Mouse (Mus musculus) heart, embryonic 14.5 days (tissue): Measurements from ENCODE around the gene Pcna. TPM values are rescaled to one million over a fixed set of nuclear protein-coding genes. Genes with fewer than 3 reads are reported as not detected.
"Not testable (repeated sequence)": the region's sequence is repeated elsewhere in the genome, so short reads cannot be mapped to it uniquely, and the experiment has no call there.

Source experiments
- ATAC-seq: fragments of 200-750 bp; cut with Nextera tagmentation; 2 replicates; pipeline ENCODE4 v1.8.0; 2017; ENCODE audit warnings: low read depth, moderate TSS enrichment; ENCODE audit not compliant: insufficient number of reproducible peaks, insufficient read depth, low FRiP score
- H3K27ac ChIP-seq, 2 experiments: fragments of 200-500 bp in 1 of 2; fragments of 300-500 bp in 1 of 2; sonication (generic) in 1 of 2; replicated peaks in 1 of 2; 2 replicates each; pipeline ENCODE4 v1.5.1; 2012 to 2014; ENCODE audit warnings: low read depth in 2 of 2, low read length in 2 of 2, control low read depth in 1 of 2, mild to moderate bottlenecking in 1 of 2, mixed read lengths in 1 of 2; ENCODE audit not compliant: control insufficient read depth in 1 of 2, insufficient read depth in 1 of 2
- H3K27me3 ChIP-seq: fragments of 300-500 bp; sonication (generic); 2 replicates; pipeline ENCODE4 v1.6.1; 2014; ENCODE audit warnings: mild to moderate bottlenecking, low read length, control low read depth; ENCODE audit not compliant: control insufficient read depth, insufficient read depth
- H3K36me3 ChIP-seq: fragments of 300-500 bp; sonication (generic); 2 replicates; pipeline ENCODE4 v1.6.1; 2014; ENCODE audit warnings: mild to moderate bottlenecking, control low read depth, low read length, mixed read lengths; ENCODE audit not compliant: control insufficient read depth, insufficient read depth
- H3K4me1 ChIP-seq, 2 experiments: fragments of 200-500 bp in 1 of 2; fragments of 300-500 bp in 1 of 2; sonication (generic) in 1 of 2; 2 replicates each; pipeline ENCODE4 v1.6.1; 2012 to 2014; ENCODE audit warnings: low read length in 2 of 2, control low read depth in 1 of 2, mixed read lengths in 1 of 2; ENCODE audit not compliant: control insufficient read depth in 2 of 2, insufficient read depth in 2 of 2
- H3K4me2 ChIP-seq: fragments of 300-500 bp; sonication (generic); 2 replicates; pipeline ENCODE4 v1.6.1; 2014; ENCODE audit warnings: mild to moderate bottlenecking, low read length
- H3K4me3 ChIP-seq, 2 experiments: fragments of 200-500 bp in 1 of 2; fragments of 300-500 bp in 1 of 2; sonication (generic) in 1 of 2; 2 replicates each; pipeline ENCODE4 v1.5.1; 2012 to 2014; ENCODE audit warnings: low read length in 2 of 2, mild to moderate bottlenecking in 2 of 2, control low read depth in 1 of 2, low read depth in 1 of 2, moderate library complexity in 1 of 2; ENCODE audit not compliant: control insufficient read depth in 1 of 2, insufficient read depth in 1 of 2
- H3K9ac ChIP-seq: fragments of 300-500 bp; sonication (generic); 2 replicates; pipeline ENCODE4 v1.6.1; 2014; ENCODE audit warnings: mild to moderate bottlenecking, low read length
- H3K9me3 ChIP-seq: fragments of 300-500 bp; sonication (generic); 2 replicates; pipeline ENCODE4 v1.6.1; 2016; ENCODE audit warnings: low read length, control low read depth; ENCODE audit not compliant: control insufficient read depth
- WGBS: fragments of 180-500 bp; shearing (Covaris S2); extraction: QIAGEN DNeasy Blood & Tissue Kit; methylation state at CpG from one replicate; pipeline ENCODE4 v1.1.7; 2014; 5-methylcytosine and 5-hydroxymethylcytosine counted together
- polyA plus RNA-seq: library from polyadenylated mRNA; unstranded; fragments of >200 nt; fragmentation: Nextera tagmentation; extraction: Ambion mirVana; gene quantifications from 2 replicates; pipeline ENCODE4 v1.2.1, GENCODE M21; 2014

The Pcna gene
- polyA plus RNA-seq, 1 experiment from 2014 or later, result 162 TPM

DNA sequence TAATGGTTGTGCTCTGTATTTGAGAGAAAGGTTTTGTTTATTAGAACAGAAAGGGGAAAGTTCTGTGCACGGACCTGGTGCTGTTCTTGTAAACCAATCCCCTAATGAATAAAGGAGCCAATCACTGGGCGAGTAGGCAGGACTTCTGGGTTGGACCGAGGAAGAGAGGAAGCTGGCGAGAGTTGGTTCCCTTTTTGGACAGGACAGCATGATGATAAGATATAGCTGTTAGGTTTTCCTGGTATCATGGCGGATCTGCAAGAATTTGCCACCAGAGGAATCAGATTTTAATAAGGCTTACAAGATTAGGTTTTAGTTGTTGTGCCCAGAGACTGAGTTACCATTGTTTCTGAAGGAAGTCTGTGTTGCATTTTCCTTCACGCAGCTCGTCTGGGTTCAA lies 36.1 kb upstream of the Pcna start:
- not testable (repeated sequence) for H3K4me2 ChIP-seq, H3K9ac ChIP-seq, H3K36me3 ChIP-seq, H3K27me3 ChIP-seq, H3K4me3 ChIP-seq, H3K9me3 ChIP-seq, H3K27ac ChIP-seq, ATAC-seq
- 50% methylated on average over 5 of the region's 7 CpGs for WGBS
- H3K4me1 ChIP-seq, result peaks cover 33 to 53% of the 10 kb centered on the region in 2 experiments

DNA sequence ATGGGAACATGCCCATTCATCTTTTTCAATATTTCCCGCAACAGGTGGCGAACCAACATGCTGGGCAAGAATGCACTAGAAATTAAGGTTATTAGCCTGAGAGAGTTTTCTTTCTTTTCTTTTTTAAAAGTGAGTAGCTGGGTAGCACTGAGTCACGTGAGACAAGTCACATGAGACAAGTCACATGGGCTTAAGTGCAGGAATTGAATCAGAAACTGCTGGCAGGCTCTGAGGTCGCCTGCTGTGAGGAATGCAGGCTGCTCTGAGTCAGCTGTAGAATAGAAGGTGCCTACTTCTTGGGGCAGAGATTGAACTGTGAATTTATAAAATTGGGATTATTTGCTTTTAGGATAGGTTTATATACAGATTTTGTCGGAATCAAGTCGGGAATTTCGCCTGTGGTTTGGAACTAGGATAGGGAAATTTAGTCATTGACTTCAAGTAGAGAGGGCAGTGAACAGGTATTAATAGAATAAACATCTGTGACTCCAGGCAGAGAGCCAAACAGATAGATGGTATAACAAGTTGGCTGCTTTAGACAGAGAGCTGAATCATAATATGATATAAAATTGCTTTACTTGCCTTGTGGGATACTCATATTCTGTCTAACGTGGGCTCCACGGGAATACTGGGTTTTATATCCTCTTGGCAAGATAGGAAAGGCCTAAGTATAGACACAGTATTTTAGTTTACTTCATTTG lies 33.4 kb upstream of the Pcna start:
- Histone ChIP-seq H3K9me3 (no peaks in the 10 kb centered on the region), H3K4me1 (peaks cover 39 to 57% of the 10 kb centered on the region in 2 experiments), H3K4me2 (peak overlapping the region; percentile 19; the same call in 1 of the 2 replicates), H3K9ac (no peak overlapping the region), H3K27ac (peak overlapping the region; percentile 79 to 81), H3K4me3 (no peak overlapping the region), H3K27me3 (no peaks in the 10 kb centered on the region), H3K36me3 (no peaks in the 10 kb centered on the region)
- no peak for ATAC-seq
- WGBS, result 59% methylated on average over 9 of the region's 9 CpGs

DNA sequence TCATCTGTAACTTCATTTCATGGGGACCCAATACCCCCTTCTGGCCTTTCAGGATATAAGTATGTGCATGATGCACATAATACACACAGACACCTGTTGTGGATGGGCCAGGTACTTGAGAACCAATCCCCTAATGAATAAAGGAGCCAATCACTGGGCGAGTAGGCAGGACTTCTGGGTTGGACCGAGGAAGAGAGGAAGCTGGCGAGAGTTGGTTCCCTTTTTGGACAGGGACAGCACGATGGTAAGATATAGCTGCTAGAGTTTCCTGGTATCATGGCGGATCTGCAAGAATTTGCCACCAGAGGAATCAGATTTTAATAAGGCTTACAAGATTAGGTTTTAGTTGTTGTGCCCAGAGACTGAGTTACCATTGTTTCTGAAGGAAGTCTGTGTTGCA lies 32.6 kb upstream of the Pcna start:
- not testable (repeated sequence) for ATAC-seq, H3K4me3 ChIP-seq, H3K36me3 ChIP-seq, H3K27me3 ChIP-seq, H3K9ac ChIP-seq, H3K4me2 ChIP-seq, H3K9me3 ChIP-seq
- WGBS, result 83% methylated on average over 5 of the region's 5 CpGs
- H3K4me1 ChIP-seq, result peaks cover 33 to 51% of the 10 kb centered on the region in 2 experiments
- H3K27ac ChIP-seq, result peak overlapping the region in 1 of 2 experiments; percentile 81; a peak in 2 of 4 replicates

DNA sequence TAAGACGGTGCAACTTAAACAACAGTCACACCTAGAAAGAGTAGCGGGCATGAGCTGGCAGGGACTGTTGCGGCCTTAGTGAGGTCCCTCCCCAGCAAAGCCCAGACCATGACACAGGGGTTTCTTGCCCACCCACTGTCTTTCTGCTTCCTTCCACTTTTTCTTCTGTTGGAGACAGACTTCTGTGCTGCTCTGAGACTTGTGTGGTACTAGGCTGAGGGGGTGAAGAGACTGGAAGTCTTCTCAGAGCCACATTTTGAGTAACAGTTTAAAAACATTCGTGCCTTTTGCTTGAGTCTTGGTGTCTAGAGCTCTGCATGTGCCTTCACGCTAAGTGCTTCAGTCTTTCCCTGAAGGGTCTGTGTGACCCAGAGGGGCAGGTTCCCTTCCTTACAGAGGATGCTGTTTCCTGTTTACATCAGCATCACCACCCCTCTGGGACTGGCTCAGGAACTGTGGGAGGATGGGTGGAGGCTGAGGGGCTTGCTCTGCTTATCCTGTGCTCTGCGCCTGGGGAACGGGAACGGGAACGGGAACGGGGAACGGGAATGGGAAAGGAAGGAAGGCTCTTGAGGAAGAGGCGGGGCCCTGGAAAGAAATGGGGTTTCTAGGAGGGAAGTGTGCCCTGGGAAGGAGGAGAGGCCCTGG lies 31.5 kb upstream of the Pcna start:
- Histone ChIP-seq H3K27ac (peak overlapping the region; percentile 81), H3K4me2 (peak overlapping the region; percentile 38), H3K36me3 (no peaks in the 10 kb centered on the region), H3K9me3 (no peaks in the 10 kb centered on the region), H3K4me1 (peaks cover 29 to 46% of the 10 kb centered on the region in 2 experiments), H3K27me3 (no peaks in the 10 kb centered on the region), H3K9ac (no peak overlapping the region; the same call in 1 of the 2 replicates), H3K4me3 (no peak overlapping the region)
- ATAC-seq, result peak; percentile 60; the same call in 1 of the 2 replicates
- WGBS, result 67% methylated on average over 12 of the region's 12 CpGs

DNA sequence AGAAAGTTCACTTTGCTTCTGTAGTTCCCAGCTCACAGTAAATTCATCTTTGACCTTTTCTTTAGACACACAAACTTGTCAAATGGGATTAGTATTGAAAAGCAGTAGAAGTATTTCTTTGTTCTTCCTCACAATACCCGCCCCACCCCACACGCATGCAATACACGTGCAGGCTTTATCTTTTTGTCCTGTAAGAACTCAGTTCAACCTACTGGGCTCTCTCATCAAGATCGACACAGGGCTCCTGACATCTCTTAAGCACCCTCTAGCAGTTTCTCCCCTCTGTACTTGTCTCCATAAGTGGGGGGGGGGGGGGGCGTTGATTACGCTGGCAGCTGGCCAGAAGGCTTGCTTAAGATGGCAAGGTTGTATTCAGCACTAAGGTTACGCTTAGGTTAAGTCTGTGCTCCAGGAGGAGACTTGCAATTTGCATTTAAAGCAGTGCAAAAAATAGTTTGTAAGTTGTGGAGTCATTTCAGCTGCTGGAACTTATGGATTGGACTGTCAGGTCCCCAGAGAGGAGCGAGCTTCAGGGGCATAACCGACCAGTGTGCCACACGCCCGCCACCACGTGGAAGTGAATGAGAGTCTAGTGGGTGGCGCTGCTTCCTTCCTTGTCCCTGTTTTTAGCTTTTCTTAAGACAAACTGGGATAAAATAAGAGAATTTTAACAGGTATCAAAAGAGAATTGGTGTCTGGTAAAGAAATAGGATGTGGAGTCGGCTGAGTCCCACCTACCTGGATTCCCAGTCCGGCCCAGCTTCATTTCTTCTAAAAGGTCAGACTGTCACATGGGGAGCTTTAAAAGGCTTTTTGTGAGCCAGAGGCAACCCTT lies 30.3 kb upstream of the Pcna start:
- 0 out of 2 replicates have a peak overlapping the region, but pooled peaks have one; percentile 44 for H3K9ac ChIP-seq
- no peak; the same call in 1 of the 2 replicates for ATAC-seq
- no peaks in the 10 kb centered on the region for H3K9me3 ChIP-seq
- peaks cover 29 to 49% of the 10 kb centered on the region in 2 experiments for H3K4me1 ChIP-seq
- WGBS, result 40% methylated on average over 15 of the region's 15 CpGs
- H3K36me3 ChIP-seq, result no peaks in the 10 kb centered on the region
- peak overlapping the region; percentile 48 for H3K4me2 ChIP-seq
- peak overlapping the region; percentile 81 to 83 for H3K27ac ChIP-seq
- H3K27me3 ChIP-seq, result no peaks in the 10 kb centered on the region
- H3K4me3 ChIP-seq, result 0 out of 4 replicates have a peak overlapping the region, but pooled peaks of 1 of the 2 experiments have one; percentile 9

DNA sequence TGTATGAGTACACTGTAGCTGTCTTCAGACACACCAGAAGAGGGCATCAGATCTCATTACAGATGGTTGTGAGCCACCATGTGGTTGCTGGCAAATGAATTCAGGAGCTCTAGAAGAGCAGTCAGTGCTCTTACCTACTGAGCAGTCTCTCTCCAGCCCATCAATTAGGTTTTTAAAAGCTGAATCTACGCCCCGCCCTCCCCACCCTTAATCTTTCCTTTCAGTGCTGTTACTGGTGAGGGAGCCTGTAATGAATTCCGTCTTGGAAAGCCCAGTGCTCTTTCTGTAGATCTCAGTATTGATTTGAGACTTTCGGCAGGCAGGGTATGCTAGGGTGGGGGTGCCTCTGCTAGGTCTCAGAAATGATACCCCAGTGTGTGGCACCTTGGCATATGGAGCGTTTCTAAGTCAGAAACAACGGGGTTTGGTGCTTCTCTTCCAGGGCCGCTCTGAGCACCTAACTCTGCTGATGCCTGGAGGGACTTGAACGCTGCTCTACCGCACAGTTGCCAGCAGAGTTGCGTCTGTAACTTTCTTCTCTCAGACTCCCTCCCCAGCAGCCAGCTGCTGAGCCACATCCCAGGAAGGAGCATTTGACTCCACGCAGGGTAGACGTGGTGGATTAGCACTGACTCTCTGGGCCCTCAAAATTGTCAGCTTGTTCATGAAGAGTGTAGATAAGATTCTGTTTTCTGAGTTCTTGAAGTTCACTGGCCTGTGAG lies 29.5 kb upstream of the Pcna start:
- Histone ChIP-seq H3K4me3 (peak overlapping the region in 1 of 2 experiments; percentile 9; a peak in 1 of 4 replicates), H3K4me1 (peaks cover 32 to 49% of the 10 kb centered on the region in 2 experiments), H3K9me3 (no peaks in the 10 kb centered on the region), H3K27me3 (no peaks in the 10 kb centered on the region), H3K4me2 (peak overlapping the region; percentile 48), H3K27ac (peak overlapping the region; percentile 81 to 83), H3K9ac (peak overlapping the region; percentile 44; the same call in 1 of the 2 replicates), H3K36me3 (no peaks in the 10 kb centered on the region)
- ATAC-seq, result no peak
- 22% methylated on average over 12 of the region's 12 CpGs for WGBS
